Mouse (Mus musculus): ENCODE data around the gene Gata5. TPM values are rescaled to one million over a fixed set of nuclear protein-coding genes. Genes with fewer than 3 reads are reported as not detected.

The Gata5 gene
- polyA plus RNA-seq (2017; shearing (Covaris generic)), result not detected

GRCm38 (mm10) chr2:180334551-180334986 lies at the start of gene Gata5:
Gene Gata5 (minus strand): TSS chr2:180334699.
- ATAC-seq, result no peak

GRCm38 (mm10) chr2:180376730-180377129 lies 42.2 kb upstream of the Gata5 start:
- no peak for ATAC-seq

GRCm38 (mm10) chr2:180373256-180373655 lies 38.8 kb upstream of the Gata5 start:
- no peak for ATAC-seq

- no peak for ATAC-seq
These were observed 33.9 kb upstream of the Gata5 start for GRCm38 (mm10) chr2:180368359-180368758.

- ATAC-seq, result no peak
These were observed 32.9 kb upstream of the Gata5 start for GRCm38 (mm10) chr2:180367350-180367749.

- ATAC-seq, result no peak
These were observed 28.9 kb upstream of the Gata5 start for GRCm38 (mm10) chr2:180363434-180363720.

- no peak for ATAC-seq
These were observed 28.3 kb upstream of the Gata5 start for GRCm38 (mm10) chr2:180362585-180363433.

GRCm38 (mm10) chr2:180359062-180359461 lies 24.6 kb upstream of the Gata5 start:
- no peak for ATAC-seq

- ATAC-seq, result peak; percentile 54
These were observed 18.8 kb upstream of the Gata5 start for GRCm38 (mm10) chr2:180353338-180353737.

- ATAC-seq, result no peak
These were observed 16.2 kb upstream of the Gata5 start for GRCm38 (mm10) chr2:180350700-180351099.

- peak; percentile 94 for ATAC-seq
These were observed 12.5 kb upstream of the Gata5 start for GRCm38 (mm10) chr2:180346820-180347497.

GRCm38 (mm10) chr2:180343092-180343491 lies 8.6 kb upstream of the Gata5 start:
- no peak for ATAC-seq

GRCm38 (mm10) chr2:180342189-180342588 lies 7.7 kb upstream of the Gata5 start:
- no peak for ATAC-seq

- no peak for ATAC-seq
These were observed 6.7 kb upstream of the Gata5 start for GRCm38 (mm10) chr2:180341229-180341628.

GRCm38 (mm10) chr2:180339886-180340285 lies 5.4 kb upstream of the Gata5 start:
- no peak for ATAC-seq

- no peak for ATAC-seq
These were observed 535 bp downstream of the Gata5 start for GRCm38 (mm10) chr2:180333778-180334550.

GRCm38 (mm10) chr2:180329466-180329865 lies 5.0 kb downstream of the Gata5 start:
- ATAC-seq, result no peak

- no peak for ATAC-seq
These were observed 11.7 kb downstream of the Gata5 start for GRCm38 (mm10) chr2:180322674-180323355.

GRCm38 (mm10) chr2:180320216-180320615 lies 14.3 kb downstream of the Gata5 start:
- ATAC-seq, result no peak

- ATAC-seq, result no peak
These were observed 16.9 kb downstream of the Gata5 start for GRCm38 (mm10) chr2:180317591-180317990.

- ATAC-seq, result no peak
These were observed 20.2 kb downstream of the Gata5 start for GRCm38 (mm10) chr2:180314292-180314691.

- ATAC-seq, result no peak
These were observed 23.4 kb downstream of the Gata5 start for GRCm38 (mm10) chr2:180311147-180311546.

GRCm38 (mm10) chr2:180307680-180308079 lies 26.8 kb downstream of the Gata5 start:
- ATAC-seq, result peak; percentile 66
